8 mouse cellular contexts compared by ENCODE assay signal in genomic region chr14:121108439-121109115, GRCm38 (mm10).
DNase-seq lines count a peak whose midpoint lies in the region; ATAC-seq and TF ChIP-seq lines count a peak whose summit lies in the region.

No protein-coding gene starts in this region.

- intact Hi-C loops in heart, postnatal 25 days (cut with DNase I): loop anchor here (5.0 kb wide), 1 partner anchor 34 kb away; no protein-coding TSS in a partner anchor
- intact Hi-C loops in left cerebral cortex, postnatal 36 days (cut with DNase I): loop anchor here (5.0 kb wide), 1 partner anchor 71 kb away; the partner anchor contains the start of gene Farp1

- no peaks in the 10 kb centered on the region for H3K9me3 ChIP-seq in heart, embryonic 10.5 days
- H3K9me3 ChIP-seq in kidney, postnatal 0 days (replicated peaks; ENCODE audit: low read length): no peaks in the 10 kb centered on the region
- H3K9me3 ChIP-seq in midbrain, embryonic 13.5 days: no peaks in the 10 kb centered on the region

- peak; percentile 63; the same call in 1 of the 2 replicates for ATAC-seq in kidney, postnatal 0 days (replicated peaks; ENCODE audit: low FRiP score, low read depth)
- no peak for ATAC-seq in midbrain, embryonic 13.5 days

- peaks cover 6% of the 10 kb centered on the region for H3K36me3 ChIP-seq in heart, embryonic 10.5 days
- no peaks in the 10 kb centered on the region for H3K36me3 ChIP-seq in kidney, postnatal 0 days (ENCODE audit: insufficient read depth, low read length)
- peaks cover 4% of the 10 kb centered on the region; the same call in 1 of the 2 replicates for H3K36me3 ChIP-seq in midbrain, embryonic 13.5 days

- no peaks in the 10 kb centered on the region for H3K27me3 ChIP-seq in heart, embryonic 10.5 days (ENCODE audit: insufficient read depth, poor library complexity, severe bottlenecking)
- no peaks in the 10 kb centered on the region for H3K27me3 ChIP-seq in kidney, postnatal 0 days (ENCODE audit: insufficient read depth, low read length)
- no peaks in the 10 kb centered on the region for H3K27me3 ChIP-seq in midbrain, embryonic 13.5 days

- 21% methylated on average over 8 of the region's 8 CpGs for WGBS in heart, embryonic 10.5 days
- WGBS in kidney, postnatal 0 days: 7% methylated on average over 8 of the region's 8 CpGs
- 23% methylated on average over 8 of the region's 8 CpGs for WGBS in midbrain, embryonic 13.5 days

- H3K4me1 ChIP-seq in heart, embryonic 10.5 days: peaks cover 70% of the 10 kb centered on the region
- H3K4me1 ChIP-seq in kidney, postnatal 0 days (replicated peaks; ENCODE audit: insufficient read depth, low read length): peaks cover 54% of the 10 kb centered on the region
- H3K4me1 ChIP-seq in midbrain, embryonic 13.5 days (replicated peaks): peaks cover 21% of the 10 kb centered on the region

- DNase-seq in heart, adult 18-20 months: peak; percentile 46 to 64
- DNase-seq in heart, postnatal 25 days (ENCODE audit: low spot score): no peak
- DNase-seq in heart, embryonic 10.5 days (ENCODE audit: low spot score): no peak
- DNase-seq in kidney, postnatal 0 days (ENCODE audit: low spot score): peak; percentile 96
- no peak for DNase-seq in testis, postnatal 10 days (ENCODE audit: low spot score)
- no peak for DNase-seq in frontal cortex, adult 2 months (ENCODE audit: extremely low spot score in 1 of 2, low spot score in 1 of 2)
- DNase-seq in left cerebral cortex, postnatal 36 days (ENCODE audit: low spot score in 2 of 2): no peak

- H3K4me2 ChIP-seq in kidney, postnatal 0 days (ENCODE audit: low read length): 0 out of 2 replicates have a peak overlapping the region, but pooled peaks have one; percentile 14
- H3K4me2 ChIP-seq in midbrain, embryonic 13.5 days (replicated peaks): no peak overlapping the region

- H3K27ac ChIP-seq in heart, embryonic 10.5 days: peak overlapping the region; percentile 62; the same call in 1 of the 2 replicates
- peak overlapping the region; percentile 72 for H3K27ac ChIP-seq in kidney, postnatal 0 days
- peak overlapping the region; percentile 49; the same call in 1 of the 2 replicates for H3K27ac ChIP-seq in midbrain, embryonic 13.5 days

- H3K9ac ChIP-seq in kidney, postnatal 0 days (ENCODE audit: low read depth, low read length): no peak overlapping the region
- no peak overlapping the region for H3K9ac ChIP-seq in midbrain, embryonic 13.5 days (replicated peaks)

- no peak for TF ChIP-seq CTCF in kidney, postnatal 0 days (IDR thresholded peaks at IDR 0.05; ENCODE audit: low read depth)

- H3K4me3 ChIP-seq in heart, embryonic 10.5 days: no peak overlapping the region
- no peak overlapping the region for H3K4me3 ChIP-seq in kidney, postnatal 0 days (replicated peaks; ENCODE audit: low read depth, low read length)
- no peak overlapping the region for H3K4me3 ChIP-seq in midbrain, embryonic 13.5 days (replicated peaks)

Comparison
In these comparisons a context has a peak if more than half of its experiments do, and no peak if none do; other contexts are left out.
1. DNase-seq: peak in heart, adult 18-20 months (2 of 2) and kidney, postnatal 0 days (single experiment); none in heart, postnatal 25 days (single experiment), heart, embryonic 10.5 days (single experiment), testis, postnatal 10 days (single experiment), frontal cortex, adult 2 months (0 of 2) and left cerebral cortex, postnatal 36 days (0 of 2).
2. Peak in every context shown above with its lines, with median percentiles within 50 percentile points of each other: H3K27ac ChIP-seq.